Mouse (Mus musculus) embryonic fibroblast, embryonic 13.5 days (primary cell): ENCODE results near the gene Rtp1.

Experiments
- CTCF ChIP-seq: IDR thresholded peaks from 2 replicates; pipeline ENCODE4 v1.5.1; 2011; ENCODE audit warnings: mild to moderate bottlenecking, control low read depth, low read length, moderate library complexity, borderline replicate concordance; ENCODE audit not compliant: insufficient read depth
- POLR2A ChIP-seq: IDR thresholded peaks from 2 replicates; pipeline ENCODE4 v1.6.1; 2011; ENCODE audit warnings: low read depth, mild to moderate bottlenecking, control low read depth, low read length, moderate library complexity

DNA sequence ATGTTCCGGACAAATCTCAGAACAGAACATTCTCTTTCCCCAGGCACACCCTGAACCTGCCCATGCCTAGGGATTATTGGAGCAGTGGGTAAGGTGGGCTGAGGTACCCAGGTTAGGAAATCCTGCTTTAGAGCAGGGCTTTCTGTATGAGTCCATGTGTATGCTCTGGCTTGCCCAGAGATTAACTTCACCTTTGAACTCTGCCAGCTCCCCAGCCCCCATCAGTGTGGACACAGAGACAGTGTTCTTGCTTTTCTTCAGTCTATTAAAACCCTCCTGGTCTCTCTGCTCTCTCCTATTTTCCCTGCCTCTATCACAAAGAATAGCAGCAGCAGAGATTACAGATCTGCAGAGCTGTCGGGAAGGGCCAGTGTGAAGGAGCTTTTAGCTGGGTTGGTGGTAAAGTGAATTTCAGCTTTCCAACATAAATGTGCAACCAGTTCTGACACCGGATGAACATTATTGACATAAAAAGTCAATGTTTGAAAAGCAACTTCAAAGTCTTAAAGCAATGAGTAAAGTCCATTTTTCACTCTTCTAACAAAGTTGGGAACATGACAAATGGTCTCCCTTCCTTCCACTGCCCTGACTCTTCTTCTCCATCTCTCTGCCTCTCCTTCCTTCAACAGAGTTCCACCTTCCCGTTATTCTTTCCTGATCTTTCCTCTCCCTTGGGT, 34.9 kb downstream of the Rtp1 start:
- TF ChIP-seq CTCF (no peak), POLR2A (no peak)
